Mouse (Mus musculus) testis, adult 10 weeks (tissue): ENCODE results near the gene Dcdc2c. TPM values are rescaled to one million over a fixed set of nuclear protein-coding genes. Genes with fewer than 3 reads are reported as not detected.

Source experiments
- polyA plus RNA-seq: library from polyadenylated mRNA; stranded (reverse); fragments of 350-450 nt; fragmentation: Illumina TruSeq; extraction: RNeasy Lipid Tissue Mini Kit (QIAGEN cat#74804); gene quantifications from one replicate; pipeline ENCODE4 v1.2.3, GENCODE M21; 2014; ENCODE audit warnings: low read depth, low replicate concordance

Dcdc2c gene
- 86.6 TPM for polyA plus RNA-seq

GRCm38 (mm10) chr12:28552299-28552698 is at the start of gene Dcdc2c:
Gene Dcdc2c (minus strand): TSS chr12:28552399.

GRCm38 (mm10) chr12:28582423-28582822 is 30.2 kb upstream of the Dcdc2c start, which contains the start of gene Allc:
Gene Allc (minus strand): TSS chr12:28582523.

Other genes with a start within 250 kb of the Dcdc2c start
- gene Allc, start 30.1 kb upstream of the Dcdc2c start, polyA plus RNA-seq = 468 TPM
- gene Colec11, start 71.0 kb upstream of the Dcdc2c start, polyA plus RNA-seq = 0.24 TPM
- gene Rps7, start 83.6 kb upstream of the Dcdc2c start, polyA plus RNA-seq = 532 TPM
- 1.9 TPM for gene Rnaseh1, start 97.2 kb upstream of the Dcdc2c start, polyA plus RNA-seq
- 14.9 TPM for gene Adi1, start 122.8 kb upstream of the Dcdc2c start, polyA plus RNA-seq
- 13.0 TPM for gene Trappc12, start 198.1 kb upstream of the Dcdc2c start, polyA plus RNA-seq
- gene Eipr1, start 199.4 kb upstream of the Dcdc2c start, polyA plus RNA-seq = 8.0 TPM